Mouse (Mus musculus): Measurements from ENCODE around the gene Pex1. TPM values are rescaled to one million over a fixed set of nuclear protein-coding genes. Genes with fewer than 3 reads are reported as not detected.

The Pex1 gene
- total and polyA plus RNA-seq, 3 experiments: 6.3 to 19.4 TPM; not detected in 1

GRCm38 (mm10) chr5:3633315-3633714 is 37.4 kb downstream of the Pex1 start:
- Histone ChIP-seq H3K4me1 (ENCODE audit: control insufficient read depth in 1 of 2, insufficient read depth in 2 of 2, low read length in 2 of 2) (peaks cover 0 to 3% of the 10 kb centered on the region in 2 experiments; a peak in 2 of 4 replicates), H3K9me3 (replicated peaks; ENCODE audit: insufficient read depth, low read length) (no peaks in the 10 kb centered on the region), H3K27me3 (ENCODE audit: control insufficient read depth in 1 of 2, insufficient read depth in 2 of 2, low read length in 2 of 2) (no peaks in the 10 kb centered on the region), H3K36me3 (ENCODE audit: control insufficient read depth in 1 of 2, insufficient read depth in 2 of 2, low read length in 2 of 2) (peaks cover 4 to 5% of the 10 kb centered on the region in 2 experiments), H3K9ac (ENCODE audit: control insufficient read depth, low read depth, low read length, poor library complexity, severe bottlenecking) (no peak overlapping the region), H3K79me2 (ENCODE audit: control insufficient read depth, insufficient read depth, low read length, poor library complexity) (no peaks in the 10 kb centered on the region), H3K4me3 (ENCODE audit: control insufficient read depth in 1 of 2, insufficient read depth in 1 of 2, low read depth in 2 of 2, low read length in 2 of 2) (no peak overlapping the region), H3K27ac (ENCODE audit: control insufficient read depth, low read depth, low read length) (no peak overlapping the region)
- DNase-seq (ENCODE audit: low read depth, low spot score): no peak
- no peak for TF ChIP-seq ZKSCAN1 (IDR thresholded peaks at IDR 0.05; ENCODE audit: low read depth, low read length)
- TF ChIP-seq BHLHE40 (IDR thresholded peaks at IDR 0.05; ENCODE audit: borderline replicate concordance, low read depth, low read length): no peak
- TF ChIP-seq MYC (IDR thresholded peaks at IDR 0.05; ENCODE audit: low read depth, low read length): no peak
- no peak for TF ChIP-seq POLR2AphosphoS5 (IDR thresholded peaks at IDR 0.05; ENCODE audit: borderline replicate concordance, low read depth, low read length)
- TF ChIP-seq SMC3 (IDR thresholded peaks at IDR 0.05; ENCODE audit: low read depth, low read length): no peak
- TF ChIP-seq UBTF (IDR thresholded peaks at IDR 0.05; ENCODE audit: borderline replicate concordance, insufficient read depth, low read depth, low read length): no peak
- TF ChIP-seq ETS1 (IDR thresholded peaks at IDR 0.05; ENCODE audit: low read depth, low read length): no peak
- TF ChIP-seq RCOR1 (IDR thresholded peaks at IDR 0.05; ENCODE audit: low read depth, low read length): no peak
- TF ChIP-seq MXI1 (IDR thresholded peaks at IDR 0.05; ENCODE audit: low read depth, low read length): no peak
- no peak for TF ChIP-seq ZMIZ1 (IDR thresholded peaks at IDR 0.05; ENCODE audit: low read depth, low read length)
- TF ChIP-seq MAX (IDR thresholded peaks at IDR 0.05; ENCODE audit: low read length): no peak
- TF ChIP-seq MAFK (IDR thresholded peaks at IDR 0.05; ENCODE audit: borderline replicate concordance, low read depth, low read length): no peak
- no peak for TF ChIP-seq CTCF (IDR thresholded peaks at IDR 0.05 in 2 of 3, conservative IDR thresholded peaks at IDR 0.05 in 1 of 3; ENCODE audit: control insufficient read depth in 1 of 3, insufficient read depth in 1 of 3, low read depth in 2 of 3, low read length in 3 of 3, poor library complexity in 1 of 3, severe bottlenecking in 1 of 3)
- TF ChIP-seq ZC3H11A (IDR thresholded peaks at IDR 0.05; ENCODE audit: low read depth, low read length): no peak
- TF ChIP-seq SIN3A (IDR thresholded peaks at IDR 0.05; ENCODE audit: low read length): no peak

GRCm38 (mm10) chr5:3633951-3634350 is 38.1 kb downstream of the Pex1 start:
- no peak overlapping the region for H3K4me3 ChIP-seq (ENCODE audit: control insufficient read depth in 1 of 2, insufficient read depth in 1 of 2, low read depth in 2 of 2, low read length in 2 of 2)
- no peaks in the 10 kb centered on the region for H3K27me3 ChIP-seq (ENCODE audit: control insufficient read depth in 1 of 2, insufficient read depth in 2 of 2, low read length in 2 of 2)
- no peaks in the 10 kb centered on the region for H3K79me2 ChIP-seq (ENCODE audit: control insufficient read depth, insufficient read depth, low read length, poor library complexity)
- no peaks in the 10 kb centered on the region for H3K9me3 ChIP-seq (replicated peaks; ENCODE audit: insufficient read depth, low read length)
- peak; percentile 67 for DNase-seq (ENCODE audit: low read depth, low spot score)
- H3K9ac ChIP-seq (ENCODE audit: control insufficient read depth, low read depth, low read length, poor library complexity, severe bottlenecking): no peak overlapping the region
- H3K4me1 ChIP-seq (ENCODE audit: control insufficient read depth in 1 of 2, insufficient read depth in 2 of 2, low read length in 2 of 2): peaks cover 0 to 3% of the 10 kb centered on the region in 2 experiments; a peak in 2 of 4 replicates
- TF ChIP-seq JUND (IDR thresholded peaks at IDR 0.05; ENCODE audit: low read depth, low read length) (no peak), E2F4 (IDR thresholded peaks at IDR 0.05; ENCODE audit: borderline replicate concordance, low read depth, low read length) (no peak), MXI1 (IDR thresholded peaks at IDR 0.05; ENCODE audit: low read depth, low read length) (no peak), RCOR1 (IDR thresholded peaks at IDR 0.05; ENCODE audit: low read depth, low read length) (no peak), MYB (IDR thresholded peaks at IDR 0.05; ENCODE audit: low read depth, low read length) (no peak), POLR2AphosphoS5 (IDR thresholded peaks at IDR 0.05; ENCODE audit: borderline replicate concordance, low read depth, low read length) (no peak), GATA1 (IDR thresholded peaks at IDR 0.05; ENCODE audit: low read depth, low read length) (no peak), MAFK (IDR thresholded peaks at IDR 0.05; ENCODE audit: borderline replicate concordance, low read depth, low read length) (no peak), BHLHE40 (IDR thresholded peaks at IDR 0.05; ENCODE audit: borderline replicate concordance, low read depth, low read length) (no peak), POLR2A (IDR thresholded peaks at IDR 0.05; ENCODE audit: control insufficient read depth in 1 of 2, insufficient read depth in 1 of 2, low read depth in 1 of 2, low read length in 2 of 2, poor library complexity in 1 of 2) (no peak), CHD2 (IDR thresholded peaks at IDR 0.05; ENCODE audit: low read length) (no peak), TCF12 (IDR thresholded peaks at IDR 0.05; ENCODE audit: low read depth, low read length) (no peak), CTCF (IDR thresholded peaks at IDR 0.05 in 2 of 3, conservative IDR thresholded peaks at IDR 0.05 in 1 of 3; ENCODE audit: control insufficient read depth in 1 of 3, insufficient read depth in 1 of 3, low read depth in 2 of 3, low read length in 3 of 3, poor library complexity in 1 of 3, severe bottlenecking in 1 of 3) (peak; percentile 73 to 82 (median 74)), NRF1 (IDR thresholded peaks at IDR 0.05; ENCODE audit: insufficient read depth, low read depth, low read length, poor library complexity, severe bottlenecking) (no peak), SIN3A (IDR thresholded peaks at IDR 0.05; ENCODE audit: low read length) (no peak), EP300 (IDR thresholded peaks at IDR 0.05; ENCODE audit: low read depth in 1 of 2, low read length in 2 of 2) (no peak), SMC3 (IDR thresholded peaks at IDR 0.05; ENCODE audit: low read depth, low read length) (peak; percentile 74), USF2 (IDR thresholded peaks at IDR 0.05; ENCODE audit: borderline replicate concordance in 1 of 2, insufficient read depth in 1 of 2, low read depth in 1 of 2, low read length in 2 of 2) (no peak), RAD21 (IDR thresholded peaks at IDR 0.05; ENCODE audit: low read depth, low read length) (peak; percentile 59), USF1 (IDR thresholded peaks at IDR 0.05; ENCODE audit: low read depth, low read length) (no peak), ZC3H11A (IDR thresholded peaks at IDR 0.05; ENCODE audit: low read depth, low read length) (0 out of 2 replicates have a peak, but pooled peaks have one; percentile 33), HCFC1 (IDR thresholded peaks at IDR 0.05; ENCODE audit: low read depth, low read length) (no peak), GABPA (IDR thresholded peaks at IDR 0.05; ENCODE audit: low read depth, low read length) (no peak), UBTF (IDR thresholded peaks at IDR 0.05; ENCODE audit: borderline replicate concordance, insufficient read depth, low read depth, low read length) (no peak)
- peaks cover 4 to 5% of the 10 kb centered on the region in 2 experiments for H3K36me3 ChIP-seq (ENCODE audit: control insufficient read depth in 1 of 2, insufficient read depth in 2 of 2, low read length in 2 of 2)
- H3K27ac ChIP-seq (ENCODE audit: control insufficient read depth, low read depth, low read length): no peak overlapping the region

Measured in MEL (cell line).